Mouse (Mus musculus) layer of hippocampus, adult 11-12 months (tissue): Measurements from ENCODE around the gene Gpr146.
"Not testable (repeated sequence)": the region's sequence is repeated elsewhere in the genome, so short reads cannot be mapped to it uniquely, and the experiment has no call there.

Source experiments
- DNase-seq: peaks from one replicate; pipeline ENCODE4 v3.0.0; 2022; ENCODE audit warnings: low spot score

Gene Gpr146

DNA sequence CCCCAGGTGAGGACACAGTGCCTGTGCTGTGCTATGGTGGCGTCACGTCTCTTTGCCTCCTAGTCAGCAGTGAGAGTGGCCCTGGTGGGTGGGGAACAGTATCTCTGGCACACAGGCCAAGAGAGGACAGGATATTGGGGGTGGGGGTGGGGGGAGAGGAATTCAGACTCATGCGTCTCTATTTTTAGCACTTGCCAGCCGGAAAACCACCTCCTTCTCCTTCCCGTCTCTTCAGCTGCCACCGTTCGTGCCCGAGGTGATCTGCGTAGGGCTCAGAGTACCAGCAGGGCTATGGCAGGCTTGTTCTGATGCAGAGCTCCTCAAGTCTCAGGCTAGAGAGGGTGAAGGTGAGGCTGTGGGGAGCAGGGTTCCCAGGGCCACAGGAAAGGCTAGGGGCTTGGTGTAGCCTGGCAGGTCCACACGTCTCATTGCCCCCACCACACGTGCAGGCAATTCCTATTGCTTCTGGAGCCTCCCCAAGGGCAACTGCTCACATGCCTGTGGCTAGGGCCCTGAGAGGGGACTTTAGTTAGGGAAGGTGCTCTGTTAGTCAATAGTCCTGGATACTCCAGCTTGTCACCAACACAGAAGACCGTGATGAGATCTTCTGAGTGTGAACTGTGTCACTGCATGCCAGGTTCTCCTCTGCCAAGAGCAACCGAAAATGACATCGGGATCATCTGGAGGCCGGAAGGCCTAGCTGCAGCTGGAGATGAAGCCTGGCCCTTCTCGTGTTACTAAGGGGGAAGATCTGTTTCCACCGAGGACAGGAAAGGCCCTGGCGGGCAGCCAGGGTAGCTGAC, at the start of gene Gpr146:
Gene Gpr146 (plus strand): TSS at position 230 of the 803 bp plus-strand sequence.
- peak; percentile 62 for DNase-seq

DNA sequence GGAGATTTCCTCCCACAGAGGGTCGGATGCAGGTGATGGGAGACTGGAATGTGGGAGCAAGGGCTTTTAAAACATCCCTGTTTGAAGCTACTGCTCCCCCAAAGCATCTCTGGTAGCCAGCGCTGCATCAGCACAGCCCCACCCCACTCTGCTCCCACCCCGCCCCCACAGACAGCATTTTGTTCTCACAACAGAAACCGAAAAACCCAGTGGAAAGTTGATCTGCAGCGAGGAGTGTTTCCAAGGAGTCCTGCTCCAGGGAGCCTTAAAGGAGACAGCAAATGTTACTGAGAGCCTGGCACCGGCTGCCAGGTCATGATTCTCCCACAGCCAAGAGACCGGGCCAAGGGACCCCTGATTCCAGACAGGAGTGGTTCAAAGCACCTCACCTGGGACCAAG, 46.7 kb upstream of the Gpr146 start:
- DNase-seq = no peak

DNA sequence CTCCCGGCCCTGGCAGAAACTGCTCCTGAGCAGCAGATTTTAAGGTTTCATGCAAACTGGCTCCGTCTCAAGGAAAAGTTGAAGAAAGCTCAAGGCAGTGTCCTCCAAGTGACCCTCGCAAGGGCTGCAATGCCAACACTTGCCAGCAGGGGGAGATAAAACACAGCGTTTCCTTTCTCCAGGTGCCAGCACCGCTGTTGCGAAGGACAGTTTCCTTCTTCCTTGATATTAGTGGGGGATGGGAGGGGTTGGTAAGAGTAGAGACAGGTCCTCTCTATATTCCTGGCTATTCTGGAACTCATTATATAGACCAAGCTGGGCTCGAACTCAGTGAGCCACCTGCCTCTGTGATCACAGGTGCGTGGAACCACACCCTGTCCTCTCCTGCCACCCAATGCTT, 45.8 kb upstream of the Gpr146 start:
- DNase-seq = peak; percentile 81

DNA sequence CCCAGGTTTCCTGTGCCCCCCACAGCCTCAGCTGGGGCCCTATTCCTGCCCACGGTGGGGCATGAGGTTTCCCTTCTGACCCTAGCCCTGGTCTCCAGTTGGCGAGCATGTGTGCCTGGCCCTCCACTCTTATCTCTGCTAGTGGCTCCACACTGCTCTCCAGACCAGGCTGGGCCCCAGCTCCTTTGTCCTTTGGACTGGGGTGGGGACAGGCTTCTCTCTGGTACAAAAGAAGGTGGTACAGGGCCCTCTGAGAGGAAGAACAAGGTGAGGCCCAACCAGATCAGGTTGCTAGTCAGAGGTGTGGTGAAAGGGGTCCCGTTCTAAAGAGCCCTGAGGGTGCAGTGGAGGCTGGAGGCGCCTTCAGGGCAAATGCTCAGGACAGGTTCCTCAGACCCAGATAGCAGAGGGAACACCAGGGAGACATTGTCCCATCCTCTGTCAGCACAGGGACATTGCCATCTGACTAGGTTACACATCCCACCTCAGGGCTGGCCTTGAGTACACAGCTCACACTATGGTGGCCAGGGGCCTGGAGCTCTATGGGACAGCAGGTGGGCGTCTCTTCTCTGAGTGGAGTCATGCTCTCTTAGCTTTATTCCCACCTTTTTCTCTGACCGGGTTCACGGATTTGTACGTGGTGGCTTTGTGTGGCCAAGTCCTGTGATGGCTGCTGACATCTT, 44.8 kb upstream of the Gpr146 start:
- DNase-seq = no peak

DNA sequence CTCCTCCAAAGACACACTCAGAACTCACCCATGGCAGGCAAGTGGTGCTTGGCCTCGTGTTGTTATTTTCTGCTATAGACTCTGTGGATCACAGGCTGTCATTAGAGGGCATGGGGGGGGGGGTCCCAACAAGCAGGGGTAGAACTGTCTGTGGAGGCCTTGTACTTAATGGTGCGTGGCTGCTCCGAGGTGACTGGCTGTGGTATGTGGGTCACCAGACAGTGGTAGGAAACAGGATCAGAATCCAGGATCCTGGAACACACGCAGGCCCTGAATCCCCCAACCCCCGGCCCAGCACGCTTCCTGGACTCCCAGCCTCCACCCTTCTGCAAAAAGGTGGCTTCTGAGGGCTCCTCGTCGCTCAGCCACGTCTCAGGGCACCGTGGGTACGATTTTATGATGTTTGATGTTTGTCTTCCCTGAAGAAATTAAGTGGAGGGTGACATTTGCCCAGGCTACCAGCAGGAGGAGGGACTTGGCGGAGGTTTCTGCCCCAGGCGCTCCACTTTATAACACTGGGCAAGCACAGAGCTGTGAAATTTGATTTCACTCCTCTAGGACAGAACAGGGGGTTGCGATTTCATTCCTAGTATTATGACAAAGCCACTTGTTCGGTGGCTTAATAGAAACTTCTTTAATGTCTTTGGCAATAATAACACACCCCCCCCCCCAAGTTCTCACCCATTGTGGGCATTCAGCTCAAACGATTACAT, 44.0 kb upstream of the Gpr146 start:
- no peak for DNase-seq

DNA sequence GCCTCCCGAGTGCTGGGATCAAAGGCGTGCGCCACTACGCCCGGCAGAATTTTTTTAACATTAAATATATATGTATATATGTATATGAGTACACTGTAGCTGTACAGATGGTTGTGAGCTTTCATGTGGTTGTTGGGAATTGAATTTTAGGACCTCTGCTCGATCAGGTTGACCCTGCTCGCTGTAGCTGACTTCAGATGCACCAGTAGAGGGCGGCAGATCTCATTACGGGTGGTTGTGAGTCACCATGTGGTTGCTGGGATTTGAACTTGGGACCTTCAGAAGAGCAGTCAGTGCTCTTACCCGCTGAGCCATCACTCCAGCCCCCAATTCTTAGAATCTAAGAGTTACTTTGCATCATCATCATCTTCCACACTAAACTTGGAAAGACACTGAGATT, 43.1 kb upstream of the Gpr146 start:
- DNase-seq = not testable (repeated sequence)

DNA sequence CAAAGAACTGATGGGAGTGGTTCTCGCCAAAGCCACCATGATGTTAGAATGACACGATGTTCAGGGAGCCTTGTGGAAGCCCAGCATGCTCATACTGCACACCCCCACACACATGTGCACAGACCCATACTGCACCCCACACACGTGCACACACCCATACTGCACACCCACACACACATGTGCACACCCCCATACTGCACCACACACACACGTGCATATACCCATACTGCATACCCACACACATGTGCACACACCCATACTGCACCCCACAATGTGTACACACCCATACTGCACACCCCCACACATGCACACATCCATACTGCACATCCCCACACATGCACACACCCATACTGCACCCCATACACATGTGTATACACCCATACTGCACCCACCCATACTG, 41.9 kb upstream of the Gpr146 start:
- DNase-seq = no peak

DNA sequence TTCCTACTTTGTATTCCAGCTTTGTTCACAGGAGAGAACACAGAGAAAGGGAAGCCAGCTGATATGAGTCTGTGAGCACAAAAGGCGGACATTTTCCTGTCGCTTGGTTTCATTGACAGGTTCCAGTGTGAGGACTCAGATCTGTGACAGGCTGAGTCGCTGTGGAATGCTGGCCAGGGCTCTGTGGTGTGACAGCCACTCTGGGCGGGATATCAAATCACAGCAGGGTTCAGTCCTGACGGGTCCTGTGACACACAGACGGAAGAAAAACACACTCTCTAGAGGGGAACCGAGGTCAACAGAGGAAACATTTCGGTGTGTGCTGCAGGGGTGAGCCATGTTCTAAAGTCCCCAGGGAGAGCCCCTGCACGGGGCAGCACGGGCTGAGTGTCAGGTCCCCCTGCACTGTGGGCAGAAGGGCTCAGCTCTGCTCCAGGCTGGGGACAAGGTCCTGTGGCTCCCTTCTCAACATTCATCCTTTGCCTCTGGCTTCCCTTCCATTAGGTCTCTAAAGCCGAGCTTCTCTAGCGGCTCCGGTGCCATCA, 39.6 kb upstream of the Gpr146 start:
- no peak for DNase-seq

DNA sequence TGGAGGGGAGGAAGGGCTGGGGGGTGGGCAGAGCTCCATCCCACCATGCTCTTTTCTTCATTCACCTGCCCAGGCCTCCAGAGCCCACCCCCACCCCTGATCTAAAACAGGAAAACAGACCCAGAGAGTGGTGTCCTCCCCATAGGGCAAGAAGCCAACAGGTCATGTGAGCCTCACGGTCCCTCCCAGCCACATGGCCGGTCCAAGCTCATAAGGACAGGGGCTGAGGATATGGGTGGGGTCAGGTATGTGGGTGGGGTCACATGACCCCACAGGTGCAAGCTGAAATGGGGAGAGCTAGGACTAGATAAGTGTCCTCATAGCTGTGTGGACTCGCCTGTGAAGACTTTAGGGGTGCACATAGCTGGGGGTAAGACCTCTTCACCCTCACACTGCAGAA, 39.1 kb upstream of the Gpr146 start:
- DNase-seq = no peak

DNA sequence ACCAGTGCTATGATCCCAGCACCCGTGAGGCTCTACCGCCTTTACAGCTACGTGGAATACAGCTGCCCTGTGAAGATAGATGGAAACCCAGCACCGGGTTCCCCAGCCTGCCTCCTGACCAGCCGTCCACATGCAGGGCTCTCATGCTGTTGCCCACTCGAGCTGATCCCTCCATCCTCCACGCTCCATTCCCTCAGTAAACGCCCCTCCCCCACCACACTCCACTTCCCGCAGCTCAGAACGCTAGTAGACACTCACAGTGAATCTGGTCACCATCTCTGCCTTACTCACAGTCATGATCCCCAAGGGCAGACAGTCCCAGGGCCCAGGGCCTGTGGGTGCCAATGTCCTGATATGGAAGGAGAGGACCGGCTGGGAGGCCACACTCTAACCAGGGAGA, 38.6 kb upstream of the Gpr146 start:
- no peak for DNase-seq

DNA sequence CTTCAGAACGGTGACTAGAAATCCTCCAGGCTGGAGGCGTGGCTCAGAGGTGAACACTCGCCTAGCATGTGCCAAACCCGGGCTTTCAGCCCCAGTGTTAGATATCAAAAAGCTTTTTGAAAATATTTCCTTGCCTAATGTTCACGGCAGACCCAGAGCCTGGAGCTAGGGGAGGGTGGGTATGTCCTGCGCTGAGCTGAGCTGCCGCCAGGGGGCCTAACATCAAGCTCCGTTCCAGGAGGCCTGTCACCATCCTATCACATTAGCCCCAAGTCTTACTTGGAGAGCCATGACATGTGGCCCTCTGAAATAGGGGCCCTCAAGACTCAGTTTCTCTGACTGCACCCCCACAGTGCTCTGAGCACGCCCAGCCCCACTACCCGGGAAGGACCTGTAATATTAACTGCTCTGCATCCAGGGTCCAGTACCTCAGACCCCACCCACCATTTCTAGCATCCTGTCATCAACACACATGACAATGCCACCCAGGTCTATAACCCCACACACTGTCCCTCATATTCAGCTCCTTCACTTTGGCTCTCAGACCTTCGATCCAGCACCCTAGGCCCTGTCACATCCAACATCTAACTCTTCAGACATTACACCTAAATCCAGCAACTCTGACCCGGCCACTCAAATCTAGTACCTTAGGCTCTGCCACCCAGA, 33.3 kb upstream of the Gpr146 start:
- peak; percentile 82 for DNase-seq

DNA sequence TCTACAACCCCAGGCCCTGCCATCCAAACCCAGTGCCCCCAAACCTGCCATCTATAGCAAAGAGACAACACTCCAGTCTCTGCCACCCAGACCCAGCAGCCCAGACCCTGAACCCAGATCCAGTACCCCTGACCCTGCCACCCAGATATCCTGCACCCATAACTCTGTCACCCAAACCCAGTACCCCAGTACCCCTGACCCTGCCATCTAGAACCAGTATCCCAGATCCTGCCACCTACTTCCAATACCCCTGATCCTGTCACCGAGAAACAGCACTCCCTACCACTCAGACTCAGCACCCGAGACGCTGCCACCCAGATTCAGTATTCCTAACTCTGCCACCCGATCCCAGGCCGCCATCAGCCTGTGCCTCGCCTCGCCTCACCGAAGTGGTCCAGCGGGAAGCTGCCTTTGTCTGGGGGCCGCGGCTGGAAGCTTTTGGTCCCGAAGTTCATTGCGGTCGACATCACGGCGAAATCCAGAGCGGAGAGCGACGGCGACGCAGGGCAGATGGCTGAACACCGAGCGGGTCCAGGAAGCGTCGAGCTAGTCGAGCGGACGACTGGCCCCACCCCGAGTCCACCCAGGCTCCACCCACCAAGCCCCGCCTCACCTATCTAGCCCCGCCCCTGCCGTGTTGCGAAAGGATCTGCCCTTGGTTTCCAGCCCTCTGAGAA, 32.7 kb upstream of the Gpr146 start:
- DNase-seq = peak; percentile 94

DNA sequence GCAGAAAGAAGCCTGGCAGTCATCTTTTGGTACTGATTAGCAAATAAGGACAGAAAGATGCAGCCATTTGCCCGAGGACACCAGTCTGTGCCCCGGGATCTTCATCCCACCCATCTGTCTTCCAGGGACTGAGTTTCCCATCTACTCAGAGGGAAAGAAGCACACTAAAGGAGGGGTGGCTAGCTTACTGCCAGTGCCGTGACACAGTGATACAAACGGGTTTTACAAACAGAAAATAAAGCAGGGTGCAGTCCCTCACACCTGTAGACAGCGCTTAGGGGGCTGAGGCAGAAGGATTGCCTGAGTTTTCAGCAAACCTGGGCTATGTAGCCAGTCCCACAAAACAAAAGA, 32.2 kb upstream of the Gpr146 start:
- DNase-seq = no peak

DNA sequence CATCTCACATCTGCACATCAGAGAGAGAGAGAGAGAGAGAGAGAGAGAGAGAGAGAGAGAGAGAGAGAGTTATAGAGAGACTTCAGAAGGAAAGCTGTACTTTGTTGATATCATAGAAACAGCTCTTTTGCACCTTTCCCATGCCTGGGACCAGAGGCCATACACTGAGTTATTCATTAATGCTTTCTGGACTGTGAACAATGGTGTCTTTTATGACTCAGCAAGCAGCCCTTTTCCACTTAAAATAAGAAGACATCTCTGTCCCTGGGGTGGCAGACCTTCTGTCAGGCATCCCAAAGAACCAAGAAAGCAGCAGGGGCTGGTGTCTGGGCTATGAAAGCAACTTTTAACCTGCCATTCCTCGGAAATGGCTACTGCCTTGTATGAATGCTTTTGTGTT, 30.3 kb upstream of the Gpr146 start:
- no peak for DNase-seq

DNA sequence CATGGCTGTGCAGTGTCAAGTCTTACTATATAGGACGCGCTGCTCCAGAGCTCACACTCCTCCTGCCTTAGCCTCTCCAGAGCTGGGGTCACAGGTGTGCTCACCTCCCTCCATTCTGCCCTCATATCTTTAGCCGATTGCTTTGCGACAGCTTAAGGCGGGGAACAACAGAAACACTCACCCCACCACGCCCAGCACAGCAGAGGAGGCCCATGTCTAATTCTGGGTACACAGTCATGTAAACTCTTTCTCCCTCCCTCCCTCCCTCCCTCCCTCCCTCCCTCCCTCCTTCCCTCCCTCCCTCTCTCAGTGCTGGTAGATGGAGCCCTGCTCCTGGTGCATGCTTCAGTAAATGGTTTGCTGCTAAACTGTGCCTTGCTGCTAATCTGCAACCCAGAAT, 27.8 kb upstream of the Gpr146 start:
- DNase-seq = no peak

DNA sequence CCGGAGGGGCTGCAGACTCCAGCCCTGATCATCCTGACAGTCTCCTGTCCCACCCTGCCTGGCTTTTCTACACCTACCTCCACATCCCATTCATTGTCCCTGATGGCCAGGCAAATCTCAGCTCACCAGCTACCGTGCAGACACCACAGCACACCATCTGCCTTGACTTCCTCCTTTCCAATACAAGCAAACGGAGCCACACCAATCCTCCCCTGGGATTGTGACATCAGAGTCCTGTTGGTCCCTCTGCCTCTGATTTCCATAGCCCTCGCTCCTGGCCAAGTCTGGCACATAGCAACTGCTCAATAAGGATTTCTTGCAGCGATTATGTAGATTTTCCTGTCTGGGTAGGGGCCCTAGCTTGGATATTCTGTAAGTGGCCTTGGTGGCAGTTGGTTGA, 26.4 kb upstream of the Gpr146 start, which contains the start of gene Cox19:
Gene Cox19 (minus strand): TSS at position 285 of the 400 bp plus-strand sequence.
- DNase-seq = no peak

DNA sequence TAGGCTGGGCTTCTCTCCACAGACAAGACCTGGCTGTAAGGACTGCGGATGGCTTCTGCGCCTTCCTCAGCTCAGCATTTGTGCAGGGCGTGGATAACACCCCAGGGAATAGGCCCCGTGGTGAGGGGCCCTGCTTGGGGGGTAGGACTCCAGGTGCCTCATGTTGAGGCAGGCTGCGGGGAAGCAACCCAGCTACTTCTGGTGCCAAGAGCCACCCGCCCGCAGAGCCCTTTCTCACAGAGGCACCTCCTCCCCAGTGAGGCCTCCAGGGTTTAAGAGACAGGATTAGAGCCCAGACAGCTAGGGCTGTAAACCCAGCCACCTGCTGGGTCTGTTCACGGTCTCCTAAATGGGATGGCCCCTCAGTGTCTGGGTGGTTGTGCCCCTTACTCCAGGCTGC, 25.9 kb upstream of the Gpr146 start:
- no peak for DNase-seq

DNA sequence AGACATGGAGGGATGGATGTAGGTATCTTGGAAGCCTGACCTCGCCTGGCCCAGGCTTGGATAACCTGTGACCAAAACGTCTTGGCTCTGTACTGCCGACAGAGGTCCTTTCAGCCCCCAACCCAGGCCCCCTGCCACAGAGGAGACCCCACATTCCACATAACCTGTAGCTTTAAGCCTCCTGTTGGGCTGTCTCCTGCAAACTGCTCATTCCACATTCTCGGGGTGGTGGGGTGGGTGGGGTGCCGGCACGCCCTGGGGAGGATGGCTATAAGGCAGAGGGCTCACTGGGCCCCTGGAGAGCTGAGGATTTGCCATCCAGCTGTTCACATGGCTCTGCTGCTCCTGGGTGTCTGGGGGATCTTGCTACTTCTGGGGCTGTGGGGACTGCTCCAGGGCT, 25.2 kb upstream of the Gpr146 start, which contains the start of gene Cyp2w1:
Gene Cyp2w1 (plus strand): TSS at position 301 of the 400 bp plus-strand sequence.
- no peak for DNase-seq

DNA sequence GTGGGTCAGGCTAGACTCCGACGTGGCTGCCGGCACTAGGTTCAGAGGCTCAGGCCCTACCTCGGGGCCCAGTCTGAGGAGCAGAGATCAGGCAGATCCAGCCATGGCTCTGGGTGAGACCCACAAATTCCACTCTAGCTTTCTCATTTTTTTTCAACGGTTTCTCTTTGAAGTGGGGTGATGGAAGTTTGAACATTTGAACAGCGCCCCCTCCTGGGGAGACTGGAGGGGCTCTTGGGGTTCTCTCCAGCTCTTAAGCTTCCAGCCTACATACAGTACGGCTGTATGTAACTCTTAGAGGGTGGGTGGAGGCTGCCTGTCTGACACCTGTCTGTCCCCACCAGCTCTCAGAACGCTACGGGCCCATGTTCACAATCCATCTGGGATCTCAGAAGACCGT, 24.0 kb upstream of the Gpr146 start:
- no peak for DNase-seq

DNA sequence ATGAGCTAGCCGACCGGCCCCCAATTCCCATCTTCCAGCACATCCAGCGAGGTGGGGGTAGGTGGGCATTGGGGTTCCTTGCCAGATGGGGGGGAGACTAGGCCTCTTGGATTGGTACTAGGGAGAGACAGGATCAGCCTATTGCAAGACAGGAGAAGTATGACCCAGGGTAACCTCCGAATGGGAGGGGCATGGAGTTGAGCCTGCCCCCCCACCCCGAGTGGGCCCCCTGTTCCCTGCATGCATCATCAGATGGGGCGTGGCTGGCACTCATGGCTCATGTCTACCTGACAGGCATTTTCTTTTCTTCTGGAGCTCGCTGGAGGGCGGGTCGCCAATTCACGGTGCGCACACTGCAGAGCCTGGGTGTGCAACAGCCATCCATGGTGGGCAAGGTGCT, 23.6 kb upstream of the Gpr146 start:
- DNase-seq = no peak

DNA sequence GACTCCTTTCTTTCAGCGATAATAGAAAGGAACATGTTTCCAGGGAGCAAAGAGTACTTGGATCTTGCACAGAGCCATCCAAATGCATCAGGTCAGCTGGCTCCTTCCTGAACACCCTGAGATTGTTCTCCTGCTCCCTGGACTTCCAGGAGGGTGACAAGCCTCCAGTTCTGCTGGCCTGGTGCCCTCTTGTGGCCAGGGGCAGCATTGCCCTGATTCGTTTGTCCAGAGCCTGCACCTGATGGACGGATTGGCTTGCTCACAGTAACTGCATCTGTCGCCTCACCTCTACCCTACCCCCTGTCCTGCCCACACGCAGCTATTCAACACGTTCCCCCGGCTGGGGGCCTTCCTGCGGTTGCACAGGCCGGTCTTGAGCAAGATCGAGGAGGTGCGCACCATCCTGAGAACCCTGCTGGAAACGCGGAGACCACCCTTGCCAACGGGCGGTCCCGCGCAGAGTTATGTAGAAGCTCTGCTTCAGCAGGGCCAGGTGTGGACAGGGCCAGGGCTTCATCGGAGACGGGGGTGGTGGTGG, 22.2 kb upstream of the Gpr146 start:
- peak; percentile 80 for DNase-seq
